Mouse (Mus musculus): ENCODE measurements around the gene Ano4.

GRCm38 (mm10) chr10:89111466-89111865 is 233.1 kb downstream of the Ano4 start:
- TF ChIP-seq POLR2A (IDR thresholded peaks at IDR 0.05; ENCODE audit: control insufficient read depth, low read depth, low read length) = no peak
- TF ChIP-seq CTCF (IDR thresholded peaks at IDR 0.05; ENCODE audit: control insufficient read depth, insufficient read depth, insufficient replicate concordance, low read depth, low read length) = no peak

All from testis, adult 2 months (tissue).